Mouse (Mus musculus): ENCODE data around the gene Ripor3. TPM values are rescaled to one million over a fixed set of nuclear protein-coding genes. Genes with fewer than 3 reads are reported as not detected.
A peak's percentile ranks its signal among the peaks of the same experiment; 100 is the strongest.

The Ripor3 gene
- total and polyA plus RNA-seq, 3 experiments = 1.9 to 6.9 (median 6.5) TPM

- no peaks in the 10 kb centered on the region for H3K9me3 ChIP-seq (replicated peaks)
- ATAC-seq (ENCODE audit: extremely low read depth, insufficient number of reproducible peaks, low FRiP score, poor library complexity, severe bottlenecking) (no peak), DNase-seq (ENCODE audit: low spot score) (no peak)
- H3K36me3 ChIP-seq (replicated peaks) = peaks cover 82% of the 10 kb centered on the region
- no peak overlapping the region for H3K4me3 ChIP-seq (ENCODE audit: low read depth, low read length)
- peaks cover 8% of the 10 kb centered on the region for H3K4me1 ChIP-seq (ENCODE audit: insufficient read depth, low read depth, low read length)
- H3K27me3 ChIP-seq (ENCODE audit: insufficient read depth, low read length) = no peaks in the 10 kb centered on the region
- TF ChIP-seq TAL1 (conservative IDR thresholded peaks at IDR 0.05; ENCODE audit: low read depth, low read length) (no peak), CTCF (IDR thresholded peaks at IDR 0.05; ENCODE audit: low read depth, low read length) (no peak), POLR2AphosphoS5 (IDR thresholded peaks at IDR 0.05; ENCODE audit: insufficient replicate concordance, low read depth, low read length) (no peak), GATA2 (IDR thresholded peaks at IDR 0.05; ENCODE audit: borderline replicate concordance, low read depth, low read length) (no peak), GATA1 (IDR thresholded peaks at IDR 0.05; ENCODE audit: borderline replicate concordance, low read length) (no peak)
Measured at GRCm38 (mm10) chr2:167953819-167954218, 56.6 kb downstream of the Ripor3 start.

- TF ChIP-seq GATA1 (IDR thresholded peaks at IDR 0.05; ENCODE audit: borderline replicate concordance, low read length) = no peak
- TF ChIP-seq GATA2 (IDR thresholded peaks at IDR 0.05; ENCODE audit: borderline replicate concordance, low read depth, low read length) = no peak
- no peak for TF ChIP-seq POLR2AphosphoS5 (IDR thresholded peaks at IDR 0.05; ENCODE audit: insufficient replicate concordance, low read depth, low read length)
- no peak for TF ChIP-seq CTCF (IDR thresholded peaks at IDR 0.05; ENCODE audit: low read depth, low read length)
- no peak for TF ChIP-seq TAL1 (conservative IDR thresholded peaks at IDR 0.05; ENCODE audit: low read depth, low read length)
- H3K9me3 ChIP-seq (replicated peaks) = no peaks in the 10 kb centered on the region
- no peaks in the 10 kb centered on the region for H3K27me3 ChIP-seq (ENCODE audit: insufficient read depth, low read length)
- peaks cover 12% of the 10 kb centered on the region for H3K4me1 ChIP-seq (ENCODE audit: insufficient read depth, low read depth, low read length)
- H3K36me3 ChIP-seq (replicated peaks) = peaks cover 85% of the 10 kb centered on the region
- H3K4me3 ChIP-seq (ENCODE audit: low read depth, low read length) = no peak overlapping the region
- ATAC-seq (ENCODE audit: extremely low read depth, insufficient number of reproducible peaks, low FRiP score, poor library complexity, severe bottlenecking) = no peak
- no peak for DNase-seq (ENCODE audit: low spot score)
Measured at GRCm38 (mm10) chr2:167951301-167952211, 58.9 kb downstream of the Ripor3 start.

GRCm38 (mm10) chr2:167950681-167951080, 59.7 kb downstream of the Ripor3 start:
- Histone ChIP-seq H3K36me3 (replicated peaks) (peaks cover 82% of the 10 kb centered on the region), H3K4me1 (ENCODE audit: insufficient read depth, low read depth, low read length) (peaks cover 12% of the 10 kb centered on the region), H3K4me3 (ENCODE audit: low read depth, low read length) (no peak overlapping the region), H3K9me3 (replicated peaks) (no peaks in the 10 kb centered on the region), H3K27me3 (ENCODE audit: insufficient read depth, low read length) (no peaks in the 10 kb centered on the region)
- no peak for ATAC-seq (ENCODE audit: extremely low read depth, insufficient number of reproducible peaks, low FRiP score, poor library complexity, severe bottlenecking)
- no peak for DNase-seq (ENCODE audit: low spot score)
- TF ChIP-seq GATA1 (IDR thresholded peaks at IDR 0.05; ENCODE audit: borderline replicate concordance, low read length) = no peak
- no peak for TF ChIP-seq GATA2 (IDR thresholded peaks at IDR 0.05; ENCODE audit: borderline replicate concordance, low read depth, low read length)
- TF ChIP-seq TAL1 (conservative IDR thresholded peaks at IDR 0.05; ENCODE audit: low read depth, low read length) = no peak
- TF ChIP-seq CTCF (IDR thresholded peaks at IDR 0.05; ENCODE audit: low read depth, low read length) = no peak
- no peak for TF ChIP-seq POLR2AphosphoS5 (IDR thresholded peaks at IDR 0.05; ENCODE audit: insufficient replicate concordance, low read depth, low read length)

GRCm38 (mm10) chr2:167949808-167950207, 60.6 kb downstream of the Ripor3 start:
- ATAC-seq (ENCODE audit: extremely low read depth, insufficient number of reproducible peaks, low FRiP score, poor library complexity, severe bottlenecking) (no peak), DNase-seq (ENCODE audit: low spot score) (no peak)
- Histone ChIP-seq H3K4me1 (ENCODE audit: insufficient read depth, low read depth, low read length) (peaks cover 14% of the 10 kb centered on the region), H3K4me3 (ENCODE audit: low read depth, low read length) (no peak overlapping the region), H3K9me3 (replicated peaks) (no peaks in the 10 kb centered on the region), H3K36me3 (replicated peaks) (peaks cover 84% of the 10 kb centered on the region), H3K27me3 (ENCODE audit: insufficient read depth, low read length) (no peaks in the 10 kb centered on the region)
- TF ChIP-seq GATA2 (IDR thresholded peaks at IDR 0.05; ENCODE audit: borderline replicate concordance, low read depth, low read length) = no peak
- TF ChIP-seq CTCF (IDR thresholded peaks at IDR 0.05; ENCODE audit: low read depth, low read length) = no peak
- no peak for TF ChIP-seq TAL1 (conservative IDR thresholded peaks at IDR 0.05; ENCODE audit: low read depth, low read length)
- TF ChIP-seq GATA1 (IDR thresholded peaks at IDR 0.05; ENCODE audit: borderline replicate concordance, low read length) = no peak
- TF ChIP-seq POLR2AphosphoS5 (IDR thresholded peaks at IDR 0.05; ENCODE audit: insufficient replicate concordance, low read depth, low read length) = no peak

GRCm38 (mm10) chr2:167949250-167949649, 61.2 kb downstream of the Ripor3 start:
- Histone ChIP-seq H3K36me3 (replicated peaks) (peaks cover 84% of the 10 kb centered on the region), H3K4me3 (ENCODE audit: low read depth, low read length) (no peak overlapping the region), H3K9me3 (replicated peaks) (no peaks in the 10 kb centered on the region), H3K4me1 (ENCODE audit: insufficient read depth, low read depth, low read length) (peaks cover 19% of the 10 kb centered on the region), H3K27me3 (ENCODE audit: insufficient read depth, low read length) (no peaks in the 10 kb centered on the region)
- TF ChIP-seq GATA2 (IDR thresholded peaks at IDR 0.05; ENCODE audit: borderline replicate concordance, low read depth, low read length) (no peak), CTCF (IDR thresholded peaks at IDR 0.05; ENCODE audit: low read depth, low read length) (no peak), GATA1 (IDR thresholded peaks at IDR 0.05; ENCODE audit: borderline replicate concordance, low read length) (no peak), TAL1 (conservative IDR thresholded peaks at IDR 0.05; ENCODE audit: low read depth, low read length) (no peak), POLR2AphosphoS5 (IDR thresholded peaks at IDR 0.05; ENCODE audit: insufficient replicate concordance, low read depth, low read length) (no peak)
- no peak for DNase-seq (ENCODE audit: low spot score)
- ATAC-seq (ENCODE audit: extremely low read depth, insufficient number of reproducible peaks, low FRiP score, poor library complexity, severe bottlenecking) = peak; percentile 68

GRCm38 (mm10) chr2:167948557-167948956, 61.9 kb downstream of the Ripor3 start:
- no peak for ATAC-seq (ENCODE audit: extremely low read depth, insufficient number of reproducible peaks, low FRiP score, poor library complexity, severe bottlenecking)
- Histone ChIP-seq H3K4me3 (ENCODE audit: low read depth, low read length) (no peak overlapping the region), H3K27me3 (ENCODE audit: insufficient read depth, low read length) (no peaks in the 10 kb centered on the region), H3K36me3 (replicated peaks) (peaks cover 84% of the 10 kb centered on the region), H3K4me1 (ENCODE audit: insufficient read depth, low read depth, low read length) (peaks cover 24% of the 10 kb centered on the region), H3K9me3 (replicated peaks) (no peaks in the 10 kb centered on the region)
- TF ChIP-seq CTCF (IDR thresholded peaks at IDR 0.05; ENCODE audit: low read depth, low read length) (no peak), POLR2AphosphoS5 (IDR thresholded peaks at IDR 0.05; ENCODE audit: insufficient replicate concordance, low read depth, low read length) (no peak), TAL1 (conservative IDR thresholded peaks at IDR 0.05; ENCODE audit: low read depth, low read length) (no peak), GATA2 (IDR thresholded peaks at IDR 0.05; ENCODE audit: borderline replicate concordance, low read depth, low read length) (no peak), GATA1 (IDR thresholded peaks at IDR 0.05; ENCODE audit: borderline replicate concordance, low read length) (no peak)
- DNase-seq (ENCODE audit: low spot score) = no peak

Measured in G1E (cell line).